23 mouse cellular contexts compared by ENCODE assay signal in genomic region chr12:83708160-83709092, GRCm38 (mm10). TPM values are rescaled to one million over a fixed set of nuclear protein-coding genes. Genes with fewer than 3 reads are reported as not detected.
A peak's percentile ranks its signal among the peaks of the same experiment; 100 is the strongest.
DNase-seq lines count a peak whose midpoint lies in the region; ATAC-seq and TF ChIP-seq lines count a peak whose summit lies in the region.
"Had no signal": no experiment of that assay in that cellular context is flagged by ENCODE, and none has a peak within 500 bp of the region (broad histone marks: within the 10 kb centered on the region; RNA-seq: fewer than 3 reads in every experiment).

No protein-coding gene starts in this region.

- H3K4me3 ChIP-seq in testis, adult 2 months (ENCODE audit: control insufficient read depth, low read depth, low read length), result no peak overlapping the region
- H3K4me3 ChIP-seq in small intestine, adult 2 months (ENCODE audit: low read depth, low read length), result no peak overlapping the region
- H3K4me3 ChIP-seq in neural tube, embryonic 15.5 days (replicated peaks), result no peak overlapping the region
- H3K4me3 ChIP-seq: forebrain, embryonic 13.5 days; heart, embryonic 13.5 days; kidney, embryonic 15.5 days; layer of hippocampus, adult 2 months; limb, embryonic 12.5 days had no signal

- no peaks in the 10 kb centered on the region for H3K27me3 ChIP-seq in testis, adult 2 months (ENCODE audit: control insufficient read depth, insufficient read depth, low read length)
- H3K27me3 ChIP-seq in small intestine, adult 2 months (ENCODE audit: control insufficient read depth, insufficient read depth, low read length), result no peaks in the 10 kb centered on the region
- H3K27me3 ChIP-seq in neural tube, embryonic 15.5 days (replicated peaks), result no peaks in the 10 kb centered on the region
- H3K27me3 ChIP-seq: forebrain, embryonic 13.5 days; heart, embryonic 13.5 days; kidney, embryonic 15.5 days; limb, embryonic 12.5 days had no signal

- no peak for TF ChIP-seq CTCF in testis, adult 2 months (IDR thresholded peaks at IDR 0.05; ENCODE audit: control insufficient read depth, insufficient read depth, insufficient replicate concordance, low read depth, low read length)
- no peak for TF ChIP-seq CTCF in small intestine, adult 2 months (IDR thresholded peaks at IDR 0.05; ENCODE audit: extremely low read depth, insufficient read length, insufficient replicate concordance, low read depth, low read length)

- DNase-seq in testis, postnatal 14 days (ENCODE audit: low spot score), result no peak
- DNase-seq in liver, result peak; percentile 63
- no peak for DNase-seq in right cerebral cortex, postnatal 14 days
- no peak for DNase-seq in left cerebral cortex, postnatal 36 days (ENCODE audit: low spot score in 2 of 2)
- DNase-seq: adrenal gland, postnatal 36 days; cerebellum, postnatal 14 days; embryo, embryonic 11 days; gastrocnemius, postnatal 36 days; midbrain, embryonic 14.5 days; retina, postnatal 1 day; spleen, adult 18-20 months had no signal

- no peak overlapping the region for H3K9ac ChIP-seq in neural tube, embryonic 15.5 days (replicated peaks)
- H3K9ac ChIP-seq: forebrain, embryonic 13.5 days; heart, embryonic 13.5 days; kidney, embryonic 15.5 days; limb, embryonic 12.5 days had no signal

- TF ChIP-seq POLR2A in testis, adult 2 months (IDR thresholded peaks at IDR 0.05; ENCODE audit: control insufficient read depth, low read depth, low read length), result no peak
- no peak for TF ChIP-seq POLR2A in small intestine, adult 2 months (IDR thresholded peaks at IDR 0.05; ENCODE audit: low read depth, low read length)

- H3K4me1 ChIP-seq in testis, adult 2 months (ENCODE audit: control insufficient read depth, insufficient read depth, low read length), result no peaks in the 10 kb centered on the region
- peaks cover 24% of the 10 kb centered on the region; the same call in 1 of the 2 replicates for H3K4me1 ChIP-seq in small intestine, adult 2 months (ENCODE audit: control insufficient read depth, insufficient read depth, insufficient read length, low read length)
- peaks cover 3% of the 10 kb centered on the region; the same call in 1 of the 2 replicates for H3K4me1 ChIP-seq in neural tube, embryonic 15.5 days
- H3K4me1 ChIP-seq: forebrain, embryonic 13.5 days had no signal

- WGBS in small intestine, adult 2 months, result 29% methylated on average over 7 of the region's 7 CpGs
- WGBS in neural tube, embryonic 15.5 days, result 87% methylated on average over 7 of the region's 7 CpGs

- no peak for ATAC-seq in neural tube, embryonic 15.5 days (ENCODE audit: low FRiP score)
- ATAC-seq: activated CD4-positive, CD25-positive, alpha-beta regulatory T cell, adult 4 months; forebrain, embryonic 13.5 days; hindbrain, postnatal 0 days had no signal

- peaks cover 4% of the 10 kb centered on the region; the same call in 1 of the 2 replicates for H3K36me3 ChIP-seq in testis, adult 2 months (ENCODE audit: control insufficient read depth, insufficient read depth, low read length)
- peaks cover 25% of the 10 kb centered on the region for H3K36me3 ChIP-seq in small intestine, adult 2 months (ENCODE audit: control insufficient read depth, insufficient read depth, low read length)
- peaks cover 25% of the 10 kb centered on the region for H3K36me3 ChIP-seq in neural tube, embryonic 15.5 days

- H3K4me2 ChIP-seq in neural tube, embryonic 15.5 days, result no peak overlapping the region
- H3K4me2 ChIP-seq: forebrain, embryonic 13.5 days; heart, embryonic 13.5 days; kidney, embryonic 15.5 days; limb, embryonic 12.5 days had no signal

- intact Hi-C loops in left cerebral cortex, postnatal 36 days (cut with DNase I), result no loop called here

- H3K27ac ChIP-seq in testis, adult 2 months (ENCODE audit: control insufficient read depth, insufficient read depth, low read depth, low read length), result peak overlapping the region; percentile 66; the same call in 1 of the 2 replicates
- H3K27ac ChIP-seq in small intestine, adult 2 months (ENCODE audit: insufficient read depth, low read depth, low read length), result peak overlapping the region; percentile 100
- no peak overlapping the region for H3K27ac ChIP-seq in neural tube, embryonic 15.5 days (replicated peaks)
- H3K27ac ChIP-seq: forebrain, embryonic 13.5 days; heart, embryonic 13.5 days; hindbrain, postnatal 0 days; kidney, embryonic 15.5 days; layer of hippocampus, adult 2 months; limb, embryonic 12.5 days had no signal

- no peaks in the 10 kb centered on the region for H3K9me3 ChIP-seq in neural tube, embryonic 15.5 days (replicated peaks)
- H3K9me3 ChIP-seq: forebrain, embryonic 13.5 days; heart, embryonic 13.5 days; kidney, embryonic 15.5 days; limb, embryonic 12.5 days had no signal

RNA-seq across cellular contexts. Expression of gene Psen1, which starts 20.5 kb away (rescaled TPM):
- polyA plus RNA-seq in testis, adult 2 months (2012; rRNA removed), result 109 and 110 TPM in 2 replicates
- polyA plus RNA-seq in small intestine, adult 2 months (2012; rRNA removed), result 16.6 and 35.2 TPM in 2 replicates
- polyA plus RNA-seq in neural tube, embryonic 15.5 days (2015; fragmentation: Nextera tagmentation; extraction: Ambion mirVana), result 62.4 and 68.7 TPM in 2 replicates
- total RNA-seq in left cerebral cortex, postnatal 36 days (2021), result 10 to 100 TPM; 62.9 to 63.5 TPM

RNA-seq across cellular contexts. Expression of gene Papln, which starts 55.0 kb away (rescaled TPM):
- polyA plus RNA-seq in testis, adult 2 months (2012; rRNA removed), result 7.6 and 9.9 TPM in 2 replicates
- 6.7 and 11.7 TPM in 2 replicates for polyA plus RNA-seq in small intestine, adult 2 months (2012; rRNA removed)
- 0.23 and 0.43 TPM in 2 replicates for polyA plus RNA-seq in neural tube, embryonic 15.5 days (2015; fragmentation: Nextera tagmentation; extraction: Ambion mirVana)
- 10 to 100 TPM in 1 of 2 experiments, 1 to 10 TPM in 1; 7.4 to 11.5 TPM for total RNA-seq in left cerebral cortex, postnatal 36 days (2021)
- total RNA-seq: hematopoietic stem cell, adult 5-6 weeks had no signal
- polyA plus RNA-seq: activated CD4-positive, CD25-positive, alpha-beta regulatory T cell, adult 4 months; C2C12 had no signal
